Mouse (Mus musculus): ENCODE data around the gene Jak2.

Jak2 gene

DNA sequence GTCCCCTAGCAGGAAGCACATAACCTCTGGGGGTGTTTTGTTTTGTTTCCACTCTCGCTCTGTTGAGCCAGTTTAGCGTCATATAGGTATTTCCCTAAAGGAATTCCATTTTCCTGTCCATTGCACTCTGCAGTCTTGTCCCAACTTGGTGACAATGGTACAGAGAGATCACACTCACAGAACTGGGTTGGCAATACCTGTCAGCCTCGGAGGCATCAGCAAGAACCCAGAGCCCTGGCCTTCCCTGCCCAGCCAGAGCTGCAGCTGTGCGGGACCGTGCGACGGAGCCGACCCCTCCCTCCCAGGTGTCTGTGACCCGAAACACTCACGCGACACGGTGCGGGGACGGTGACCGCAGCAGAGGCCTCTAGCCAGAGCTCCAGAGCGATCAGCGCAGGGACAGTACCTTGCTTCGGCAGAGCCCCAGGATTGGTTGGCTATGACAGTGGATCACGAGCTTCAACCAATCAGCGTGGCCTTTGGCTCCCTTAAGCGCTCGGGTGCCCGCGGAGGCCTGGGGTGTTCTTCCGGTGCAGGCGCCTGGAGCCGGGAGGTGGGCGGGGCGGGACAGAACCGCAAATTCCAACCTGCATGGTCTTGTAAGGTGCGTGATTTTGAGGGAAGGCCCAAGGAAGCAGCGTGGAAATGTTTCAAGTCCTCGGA is 110.0 kb downstream of the Jak2 start:
- DNase-seq (ENCODE audit: low spot score in 2 of 2): peak; percentile 74 to 86

DNA sequence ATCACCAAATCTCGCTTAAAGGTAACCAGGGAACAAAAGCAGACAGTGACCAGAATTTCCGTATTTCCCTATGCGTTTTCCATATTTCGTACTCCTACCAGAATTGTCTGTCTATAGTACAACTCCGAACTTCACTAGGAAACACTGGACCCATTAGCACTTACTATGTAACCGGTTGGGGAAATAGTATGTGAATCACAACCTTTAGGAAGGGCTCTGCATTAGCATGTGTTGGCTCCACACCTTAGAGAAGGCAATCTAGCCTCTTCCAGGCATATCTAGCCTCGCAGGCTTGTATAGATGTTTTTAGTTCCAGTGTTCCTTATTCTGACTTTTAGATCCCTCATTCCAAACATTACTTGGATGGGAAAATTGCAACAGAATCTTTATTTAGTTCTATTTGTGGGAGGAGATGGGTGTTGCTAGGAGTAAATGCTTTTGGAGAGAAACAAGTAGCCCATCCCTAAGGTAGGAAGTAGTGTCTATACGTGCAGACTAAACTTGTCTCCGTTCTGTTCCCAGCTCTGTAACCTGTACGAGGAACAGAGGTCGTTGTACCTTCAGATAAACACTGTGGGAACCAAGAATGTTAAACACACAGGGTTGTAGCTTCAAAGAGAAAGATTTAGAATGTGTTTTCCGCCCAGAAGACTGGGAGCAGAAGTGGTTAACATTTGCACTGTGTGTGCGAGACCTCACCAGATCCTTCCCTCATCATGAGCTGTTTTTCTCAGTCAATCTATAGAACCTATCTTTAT is 110.7 kb downstream of the Jak2 start:
- DNase-seq (ENCODE audit: low spot score in 2 of 2): no peak
